Mouse (Mus musculus): ENCODE measurements around the gene Gba2.
"Not testable (repeated sequence)": the region's sequence is repeated elsewhere in the genome, so short reads cannot be mapped to it uniquely, and the experiment has no call there.

The Gba2 gene

GRCm38 (mm10) chr4:43578376-43579204 is at the start of gene Gba2, which contains the start of gene Rgp1:
Gene Gba2, minus strand, starts transcription at chr4:43578873.
Gene Rgp1, plus strand, starts transcription at chr4:43578715.
- DNase-seq (ENCODE audit: low spot score): peak; percentile 64

GRCm38 (mm10) chr4:43620146-43620778 is 41.6 kb upstream of the Gba2 start:
- DNase-seq (ENCODE audit: low spot score): no peak

- no peak for DNase-seq (ENCODE audit: low spot score)
Observed at GRCm38 (mm10) chr4:43613060-43613730, 34.5 kb upstream of the Gba2 start.

- DNase-seq (ENCODE audit: low spot score): no peak
Observed at GRCm38 (mm10) chr4:43612534-43612933, 33.9 kb upstream of the Gba2 start.

GRCm38 (mm10) chr4:43604751-43605685 is 26.3 kb upstream of the Gba2 start:
- no peak for DNase-seq (ENCODE audit: low spot score)

GRCm38 (mm10) chr4:43604099-43604498 is 25.4 kb upstream of the Gba2 start:
- DNase-seq (ENCODE audit: low spot score): no peak

- no peak for DNase-seq (ENCODE audit: low spot score)
Observed at GRCm38 (mm10) chr4:43600195-43600934, 21.7 kb upstream of the Gba2 start.

- no peak for DNase-seq (ENCODE audit: low spot score)
Observed at GRCm38 (mm10) chr4:43598650-43599380, 20.1 kb upstream of the Gba2 start.

GRCm38 (mm10) chr4:43598200-43598599 is 19.5 kb upstream of the Gba2 start:
- DNase-seq (ENCODE audit: low spot score): no peak

GRCm38 (mm10) chr4:43596597-43596996 is 17.9 kb upstream of the Gba2 start:
- not testable (repeated sequence) for DNase-seq (ENCODE audit: low spot score)

- no peak for DNase-seq (ENCODE audit: low spot score)
Observed at GRCm38 (mm10) chr4:43593453-43593852, 14.8 kb upstream of the Gba2 start.

- no peak for DNase-seq (ENCODE audit: low spot score)
Observed at GRCm38 (mm10) chr4:43591961-43592360, 13.3 kb upstream of the Gba2 start.

- no peak for DNase-seq (ENCODE audit: low spot score)
Observed at GRCm38 (mm10) chr4:43591543-43591942, 12.9 kb upstream of the Gba2 start.

- no peak for DNase-seq (ENCODE audit: low spot score)
Observed at GRCm38 (mm10) chr4:43587681-43588080, 9.0 kb upstream of the Gba2 start.

- no peak for DNase-seq (ENCODE audit: low spot score)
Observed at GRCm38 (mm10) chr4:43586411-43586810, 7.7 kb upstream of the Gba2 start.

GRCm38 (mm10) chr4:43585682-43586081 is 7.0 kb upstream of the Gba2 start:
- no peak for DNase-seq (ENCODE audit: low spot score)

- no peak for DNase-seq (ENCODE audit: low spot score)
Observed at GRCm38 (mm10) chr4:43584444-43585416, 6.1 kb upstream of the Gba2 start, which contains the start of gene Msmp. Gene Msmp, minus strand, starts transcription at chr4:43584494.

GRCm38 (mm10) chr4:43583421-43583820 is 4.7 kb upstream of the Gba2 start:
- no peak for DNase-seq (ENCODE audit: low spot score)

- no peak for DNase-seq (ENCODE audit: low spot score)
Observed at GRCm38 (mm10) chr4:43582241-43582640, 3.6 kb upstream of the Gba2 start.
